Mouse (Mus musculus) hindbrain, postnatal 0 days (tissue): ENCODE measurements around the gene Larp7. TPM values are rescaled to one million over a fixed set of nuclear protein-coding genes. Genes with fewer than 3 reads are reported as not detected.
A peak's percentile ranks its signal among the peaks of the same experiment; 100 is the strongest.

Experiments used
- ATAC-seq: fragments of 200-750 bp; cut with Nextera tagmentation; 2 replicates; pipeline ENCODE4 v1.8.0; 2017; ENCODE audit warnings: mild to moderate bottlenecking, moderate TSS enrichment, moderate library complexity
- DNase-seq: peaks from one replicate; pipeline ENCODE4 v3.0.0-alpha.2; 2015; ENCODE audit warnings: low spot score
- H3K27ac ChIP-seq: fragments of 300-500 bp; sonication (generic); 2 replicates; pipeline ENCODE4 v1.5.1; 2014; ENCODE audit warnings: mild to moderate bottlenecking
- H3K27me3 ChIP-seq: fragments of 300-500 bp; sonication (generic); 2 replicates; pipeline ENCODE4 v1.6.1; 2014; ENCODE audit warnings: low read length, mixed read lengths; ENCODE audit not compliant: insufficient read depth
- H3K36me3 ChIP-seq: fragments of 300-500 bp; sonication (generic); 2 replicates; pipeline ENCODE4 v1.6.1; 2014; ENCODE audit warnings: low read length, mixed read lengths; ENCODE audit not compliant: insufficient read depth
- H3K4me1 ChIP-seq: fragments of 300-500 bp; sonication (generic); 2 replicates; pipeline ENCODE4 v1.6.1; 2014; ENCODE audit warnings: antibody characterized with exemption, low read length, mixed read lengths; ENCODE audit not compliant: insufficient read depth
- H3K4me2 ChIP-seq: fragments of 300-500 bp; sonication (generic); 2 replicates; pipeline ENCODE4 v1.6.1; 2014; ENCODE audit warnings: low read depth, mild to moderate bottlenecking, low read length, moderate library complexity, mixed read lengths
- H3K4me3 ChIP-seq: fragments of 300-500 bp; sonication (generic); 2 replicates; pipeline ENCODE4 v1.5.1; 2014; ENCODE audit warnings: low read length
- H3K9ac ChIP-seq: fragments of 300-500 bp; sonication (generic); replicated peaks from 2 replicates; pipeline ENCODE4 v1.6.1; 2014; ENCODE audit warnings: mild to moderate bottlenecking, low read length, moderate library complexity, mixed read lengths
- H3K9me3 ChIP-seq: fragments of 300-500 bp; sonication (generic); 2 replicates; pipeline ENCODE4 v1.6.1; 2016; ENCODE audit warnings: low read length, mixed read lengths
- CTCF ChIP-seq: IDR thresholded peaks from 2 replicates; pipeline ENCODE4 v1.5.1; 2016; ENCODE audit warnings: antibody characterized with exemption, control low read depth, low read depth
- WGBS: fragments of 180-500 bp; shearing (Covaris S2); extraction: QIAGEN DNeasy Blood & Tissue Kit; methylation state at CpG from one replicate; pipeline ENCODE4 v1.1.7; 2014; 5-methylcytosine and 5-hydroxymethylcytosine counted together
- microRNA counts: library from miRNA; unstranded; fragments of <30 nt; microRNA quantifications from one replicate; lab custom pipeline; 2015
- microRNA-seq, 2 experiments: library from miRNA; unstranded; fragments of <30 nt; microRNA quantifications; one replicate each; pipeline ENCODE4; 2016
- polyA plus RNA-seq: library from polyadenylated mRNA; unstranded; fragments of >200 nt; fragmentation: Nextera tagmentation; extraction: Ambion mirVana; gene quantifications from 2 replicates; pipeline ENCODE4 v1.2.1, GENCODE M21; 2015
- total RNA-seq: library from RNA; depleted of rRNA; stranded (reverse); fragments of >200 nt; gene quantifications from 2 replicates; pipeline ENCODE4 v1.2.3, GENCODE M21; 2014; rRNA removed

Gene Larp7
- total and polyA plus RNA-seq, 2 experiments from 2014 or later = 4.5 to 30.4 TPM

GRCm38 (mm10) chr3:127492663-127493062, 60.5 kb downstream of the Larp7 start:
- H3K9me3 ChIP-seq = no peaks in the 10 kb centered on the region
- no peak overlapping the region for H3K9ac ChIP-seq
- H3K4me2 ChIP-seq = no peak overlapping the region
- H3K36me3 ChIP-seq = no peaks in the 10 kb centered on the region
- 0 out of 2 replicates have a peak, but pooled peaks cover 3% of the 10 kb centered on the region for H3K4me1 ChIP-seq
- TF ChIP-seq CTCF = no peak
- H3K27ac ChIP-seq = no peak overlapping the region
- H3K27me3 ChIP-seq = no peaks in the 10 kb centered on the region
- no peak overlapping the region for H3K4me3 ChIP-seq
- ATAC-seq (no peak), DNase-seq (no peak)
- WGBS = 95% methylated on average over 3 of the region's 3 CpGs

GRCm38 (mm10) chr3:127487302-127487701, 65.8 kb downstream of the Larp7 start:
- ATAC-seq (no peak), DNase-seq (peak; percentile 43)
- no peaks in the 10 kb centered on the region for H3K27me3 ChIP-seq
- TF ChIP-seq CTCF = no peak
- H3K27ac ChIP-seq = no peak overlapping the region
- H3K4me1 ChIP-seq = no peaks in the 10 kb centered on the region
- WGBS = 47% methylated on average over 7 of the region's 7 CpGs
- H3K36me3 ChIP-seq = no peaks in the 10 kb centered on the region
- H3K9me3 ChIP-seq = no peaks in the 10 kb centered on the region
- no peak overlapping the region for H3K4me3 ChIP-seq
- H3K9ac ChIP-seq = no peak overlapping the region
- no peak overlapping the region for H3K4me2 ChIP-seq

MicroRNAs within 50 kb of the gene (microRNA counts, 519-probe panel; counts per million panel counts)
- microRNA mmu-miR-302a (lab: Ali Mortazavi, UCI) = 1,791 counts per million, percentile 22 among the panel's probes with 10 or more counts
- microRNA mmu-miR-302b (lab: Ali Mortazavi, UCI) = not detected
- microRNA mmu-miR-302c (lab: Ali Mortazavi, UCI) = not detected
- microRNA mmu-miR-302d (lab: Ali Mortazavi, UCI) = 2,739 counts per million, percentile 42 among the panel's probes with 10 or more counts
- 2,624 counts per million, percentile 40 among the panel's probes with 10 or more counts for microRNA mmu-miR-367 (lab: Ali Mortazavi, UCI)

Small RNAs within 50 kb of the gene (microRNA-seq; reads per million reads assigned to microRNA genes)
- gene Mir302a (141 to 172 reads per million in 2 experiments), gene Mir302b (89.9 to 122 reads per million in 2 experiments), gene Mir302c (14.0 to 23.4 reads per million in 2 experiments), gene Mir302d (136 to 143 reads per million in 2 experiments), gene Mir367 (0 reads per million in 2 experiments)

Other genes starting within 250 kb of the Larp7 start
- 497 and 567 TPM in 2 replicates for gene Ank2, start 54.0 kb downstream of the Larp7 start, total RNA-seq
- 193 and 195 TPM in 2 replicates for gene Ank2, start 54.0 kb downstream of the Larp7 start, polyA plus RNA-seq
- 4.0 and 5.2 TPM in 2 replicates for gene Zgrf1, start 140 bp upstream of the Larp7 start, total RNA-seq
- gene Zgrf1, start 140 bp upstream of the Larp7 start, polyA plus RNA-seq = 3.0 and 3.5 TPM in 2 replicates
- 2.6 and 3.3 TPM in 2 replicates for gene Neurog2, start 79.8 kb upstream of the Larp7 start, total RNA-seq
- gene Neurog2, start 79.8 kb upstream of the Larp7 start, polyA plus RNA-seq = 0.85 and 1.1 TPM in 2 replicates
- gene Alpk1, start 227.2 kb upstream of the Larp7 start, total RNA-seq = 1.3 and 5.3 TPM in 2 replicates
- 0.49 and 0.57 TPM in 2 replicates for gene Alpk1, start 227.2 kb upstream of the Larp7 start, polyA plus RNA-seq
- gene Tifa, start 236.5 kb upstream of the Larp7 start, total RNA-seq = 1.7 and 1.9 TPM in 2 replicates
- gene Tifa, start 236.5 kb upstream of the Larp7 start, polyA plus RNA-seq = 3.6 and 3.8 TPM in 2 replicates